Mouse (Mus musculus) v-Abl transformed pro-B cells (cell line): ENCODE results near the gene Anapc10.

Source experiments
- in situ Hi-C, 2 experiments: fragments of 400-800 bp; cut with MboI; formaldehyde crosslinking; loops; one replicate each; pipeline ENCODE4 v1.15.1; 2025; ENCODE audit not compliant: unreplicated experiment in 2 of 2

The Anapc10 gene

GRCm38 (mm10) chr8:79806971-79807370 is 95.4 kb downstream of the Anapc10 start:
- in situ Hi-C loops, result no loop called here

DNA sequence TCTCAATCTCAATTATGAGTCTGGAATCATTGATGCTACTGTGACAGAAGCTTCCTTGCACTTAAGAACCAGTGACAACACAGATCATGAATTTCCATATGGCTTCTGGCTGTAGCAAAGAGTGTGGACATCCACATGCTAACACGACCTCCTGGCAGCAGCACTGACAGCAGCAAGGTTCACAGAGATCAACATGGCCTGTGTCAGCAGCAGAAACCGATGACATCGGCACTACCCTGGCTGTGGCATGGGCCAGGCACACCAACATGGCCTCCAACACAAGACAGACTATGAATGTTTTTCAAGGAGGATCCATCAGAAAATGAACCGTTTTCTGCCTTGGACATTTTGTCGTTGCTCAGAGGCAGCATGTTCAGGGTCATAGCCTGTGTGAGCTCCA is 114.9 kb downstream of the Anapc10 start:
- in situ Hi-C loops, result no loop called here
